Mouse (Mus musculus) MEL (cell line): ENCODE data around the gene Adgrf5. TPM values are rescaled to one million over a fixed set of nuclear protein-coding genes. Genes with fewer than 3 reads are reported as not detected.

Experiments
- DNase-seq: peaks from one replicate; pipeline ENCODE4 v3.0.0; 2011; ENCODE audit warnings: low read depth, low spot score
- H3K27ac ChIP-seq: 2 replicates; pipeline ENCODE4 v1.5.1; 2012; ENCODE audit warnings: low read depth, mild to moderate bottlenecking, control low read depth, low read length, moderate library complexity; ENCODE audit not compliant: control insufficient read depth
- H3K27me3 ChIP-seq, 2 experiments: fragments of 150-350 bp in 1 of 2; sonication (generic) in 1 of 2; 2 replicates each; pipeline ENCODE4 v1.6.1; 2012; ENCODE audit warnings: low read length in 2 of 2, mild to moderate bottlenecking in 2 of 2, improper control_type of control experiment in 1 of 2, moderate library complexity in 1 of 2; ENCODE audit not compliant: insufficient read depth in 2 of 2, control insufficient read depth in 1 of 2
- H3K36me3 ChIP-seq, 2 experiments: 2 replicates each; pipeline ENCODE4 v1.6.1; 2012 to 2014; ENCODE audit warnings: low read length in 2 of 2, improper control_type of control experiment in 1 of 2, inconsistent platforms in 1 of 2, mild to moderate bottlenecking in 1 of 2; ENCODE audit not compliant: insufficient read depth in 2 of 2, control insufficient read depth in 1 of 2
- H3K4me1 ChIP-seq, 2 experiments: fragments of 150-350 bp in 1 of 2; sonication (generic) in 1 of 2; 2 replicates each; pipeline ENCODE4 v1.6.1; 2012; ENCODE audit warnings: low read length in 2 of 2, improper control_type of control experiment in 1 of 2, mild to moderate bottlenecking in 1 of 2; ENCODE audit not compliant: insufficient read depth in 2 of 2, control insufficient read depth in 1 of 2
- H3K4me3 ChIP-seq, 2 experiments: fragments of 150-350 bp in 1 of 2; sonication (generic) in 1 of 2; 2 replicates each; pipeline ENCODE4 v1.5.1; 2012; ENCODE audit warnings: low read depth in 2 of 2, low read length in 2 of 2, mild to moderate bottlenecking in 2 of 2, moderate library complexity in 2 of 2, control low read depth in 1 of 2, improper control_type of control experiment in 1 of 2; ENCODE audit not compliant: control insufficient read depth in 1 of 2, insufficient read depth in 1 of 2
- H3K79me2 ChIP-seq: 2 replicates; pipeline ENCODE4 v1.6.1; 2012; ENCODE audit warnings: mild to moderate bottlenecking, low read length, moderate library complexity; ENCODE audit not compliant: control insufficient read depth, poor library complexity, insufficient read depth
- H3K9ac ChIP-seq: 2 replicates; pipeline ENCODE4 v1.6.1; 2012; ENCODE audit warnings: low read depth, mild to moderate bottlenecking, control low read depth, low read length, moderate library complexity; ENCODE audit not compliant: control insufficient read depth, poor library complexity, severe bottlenecking
- H3K9me3 ChIP-seq: fragments of 150-350 bp; sonication (generic); replicated peaks from 2 replicates; pipeline ENCODE4 v1.6.1; 2012; ENCODE audit warnings: mild to moderate bottlenecking, low read length, improper control_type of control experiment, moderate library complexity; ENCODE audit not compliant: insufficient read depth
- CHD1 ChIP-seq: IDR thresholded peaks from 2 replicates; pipeline ENCODE4 v1.6.1; 2012; ENCODE audit warnings: low read depth, mild to moderate bottlenecking, inconsistent platforms, low read length, improper control_type of control experiment
- CTCF ChIP-seq, 3 experiments: IDR thresholded peaks in 2 of 3; conservative IDR thresholded peaks in 1 of 3; 2 replicates each; pipeline ENCODE4 v1.5.1; 2011 to 2012; ENCODE audit warnings: low read length in 3 of 3, low read depth in 2 of 3, mild to moderate bottlenecking in 2 of 3, improper control_type of control experiment in 1 of 3, inconsistent platforms in 1 of 3, mixed read lengths in 1 of 3, moderate library complexity in 1 of 3; ENCODE audit not compliant: control insufficient read depth in 1 of 3, insufficient read depth in 1 of 3, poor library complexity in 1 of 3, severe bottlenecking in 1 of 3
- EP300 ChIP-seq, 2 experiments: IDR thresholded peaks; 2 replicates each; pipeline ENCODE4 v1.6.1; 2011; ENCODE audit warnings: improper control_type of control experiment in 2 of 2, low read length in 2 of 2, low read depth in 1 of 2, mild to moderate bottlenecking in 1 of 2
- GABPA ChIP-seq: IDR thresholded peaks from 2 replicates; pipeline ENCODE4 v1.6.1; 2012; ENCODE audit warnings: low read depth, mild to moderate bottlenecking, inconsistent platforms, low read length, improper control_type of control experiment, moderate library complexity
- GATA1 ChIP-seq: IDR thresholded peaks from 2 replicates; pipeline ENCODE4 v1.6.1; 2011; ENCODE audit warnings: low read depth, low read length, improper control_type of control experiment
- JUND ChIP-seq: IDR thresholded peaks from 2 replicates; pipeline ENCODE4 v1.6.1; 2011; ENCODE audit warnings: low read depth, mild to moderate bottlenecking, improper control_type of control experiment, low read length
- KAT2A ChIP-seq: conservative IDR thresholded peaks from 2 replicates; pipeline ENCODE4 v1.6.1; 2012; ENCODE audit warnings: low read depth, low read length, improper control_type of control experiment, inconsistent platforms
- MAFK ChIP-seq: IDR thresholded peaks from 2 replicates; pipeline ENCODE4 v1.6.1; 2011; ENCODE audit warnings: low read depth, mild to moderate bottlenecking, low read length, improper control_type of control experiment, borderline replicate concordance
- MEF2A ChIP-seq: IDR thresholded peaks from 2 replicates; pipeline ENCODE4 v1.6.1; 2014; ENCODE audit warnings: low read depth, mild to moderate bottlenecking, inconsistent platforms, low read length, improper control_type of control experiment; ENCODE audit not compliant: poor library complexity, insufficient replicate concordance, severe bottlenecking; ENCODE audit errors: extremely low read depth
- MXI1 ChIP-seq: IDR thresholded peaks from 2 replicates; pipeline ENCODE4 v1.6.1; 2011; ENCODE audit warnings: mild to moderate bottlenecking, low read depth, low read length, improper control_type of control experiment
- MYC ChIP-seq: IDR thresholded peaks from 2 replicates; pipeline ENCODE4 v1.6.1; 2011; ENCODE audit warnings: low read depth, mild to moderate bottlenecking, low read length, improper control_type of control experiment, moderate library complexity
- NRF1 ChIP-seq: IDR thresholded peaks from 2 replicates; pipeline ENCODE4 v1.6.1; 2014; ENCODE audit warnings: low read depth, mild to moderate bottlenecking, inconsistent platforms, low read length, improper control_type of control experiment, moderate library complexity; ENCODE audit not compliant: poor library complexity, insufficient read depth, severe bottlenecking
- POLR2A ChIP-seq, 2 experiments: IDR thresholded peaks; 2 replicates each; pipeline ENCODE4 v1.6.1; 2011 to 2012; ENCODE audit warnings: low read length in 2 of 2, mild to moderate bottlenecking in 2 of 2, control low read depth in 1 of 2, improper control_type of control experiment in 1 of 2, low read depth in 1 of 2, moderate library complexity in 1 of 2; ENCODE audit not compliant: control insufficient read depth in 1 of 2, insufficient read depth in 1 of 2, poor library complexity in 1 of 2
- SIN3A ChIP-seq: IDR thresholded peaks from 2 replicates; pipeline ENCODE4 v1.6.1; 2012; ENCODE audit warnings: low read length, improper control_type of control experiment, inconsistent platforms
- SMC3 ChIP-seq: IDR thresholded peaks from 2 replicates; pipeline ENCODE4 v1.6.1; 2011; ENCODE audit warnings: low read depth, low read length, improper control_type of control experiment
- TAL1 ChIP-seq: IDR thresholded peaks from 2 replicates; pipeline ENCODE4 v1.6.1; 2012; ENCODE audit warnings: mild to moderate bottlenecking, inconsistent platforms, low read length, moderate library complexity, mixed read lengths
- TBP ChIP-seq: IDR thresholded peaks from 2 replicates; pipeline ENCODE4 v1.8.0; 2011; ENCODE audit warnings: low read depth, low read length, improper control_type of control experiment
- TCF12 ChIP-seq: IDR thresholded peaks from 2 replicates; pipeline ENCODE4 v1.6.1; 2014; ENCODE audit warnings: low read depth, mild to moderate bottlenecking, inconsistent platforms, low read length, improper control_type of control experiment, moderate library complexity
- USF1 ChIP-seq: IDR thresholded peaks from 2 replicates; pipeline ENCODE4 v1.6.1; 2014; ENCODE audit warnings: low read depth, mild to moderate bottlenecking, inconsistent platforms, low read length, improper control_type of control experiment, moderate library complexity
- ZKSCAN1 ChIP-seq: IDR thresholded peaks from 2 replicates; pipeline ENCODE4 v1.6.1; 2012; ENCODE audit warnings: low read depth, mild to moderate bottlenecking, inconsistent platforms, low read length, improper control_type of control experiment, moderate library complexity
- ZMIZ1 ChIP-seq: IDR thresholded peaks from 2 replicates; pipeline ENCODE4 v1.6.1; 2012; ENCODE audit warnings: low read depth, mild to moderate bottlenecking, inconsistent platforms, low read length, improper control_type of control experiment, moderate library complexity
- ZNF384 ChIP-seq: IDR thresholded peaks from 2 replicates; pipeline ENCODE4 v1.6.1; 2012; ENCODE audit warnings: low read depth, mild to moderate bottlenecking, inconsistent platforms, low read length, improper control_type of control experiment
- polyA plus RNA-seq, 2 experiments: library from polyadenylated mRNA; stranded (reverse) in 1 of 2; unstranded in 1 of 2; fragments of >175 nt in 1 of 2; fragments of >200 nt in 1 of 2; gene quantifications; 2 replicates each; pipeline versions ENCODE4 v1.2.1 to v1.2.4; 2012; ENCODE audit warnings: low replicate concordance in 2 of 2, low read depth in 1 of 2; ENCODE audit not compliant: insufficient read length in 2 of 2, insufficient read depth in 1 of 2, missing spikeins in 1 of 2
- total RNA-seq: library from RNA; depleted of rRNA; stranded (reverse); fragments of 300-350 nt; gene quantifications from 2 replicates; pipeline ENCODE4 v1.2.3, GENCODE M21; 2012

Gene Adgrf5
- total and polyA plus RNA-seq, 3 experiments = not detected

DNA sequence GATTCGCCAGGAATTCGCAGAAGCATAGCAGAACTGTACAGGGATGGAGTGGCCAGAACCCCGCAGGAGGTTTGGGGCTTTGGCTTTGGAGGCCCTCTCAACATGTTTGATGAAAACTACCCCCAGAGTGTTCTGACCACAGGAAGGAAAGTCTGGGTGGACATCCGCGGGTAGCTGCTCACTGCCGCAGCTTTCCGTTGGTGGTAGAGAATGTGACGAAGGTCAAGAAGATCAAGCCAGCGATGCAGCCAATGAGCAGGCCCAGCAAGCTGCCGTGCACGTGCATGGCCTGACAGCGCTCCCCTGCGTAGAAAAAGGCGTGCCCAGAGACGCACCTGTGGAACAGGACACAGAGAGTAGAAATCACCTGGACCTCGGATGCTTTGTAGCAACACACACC is 114.5 kb downstream of the Adgrf5 start:
- H3K79me2 ChIP-seq = no peaks in the 10 kb centered on the region
- TF ChIP-seq GATA1 (no peak), EP300 (IDR thresholded peaks at IDR 0.05; ENCODE audit: low read depth in 1 of 2, low read length in 2 of 2) (no peak), TAL1 (no peak), ZKSCAN1 (no peak), CTCF (IDR thresholded peaks at IDR 0.05 in 2 of 3, conservative IDR thresholded peaks at IDR 0.05 in 1 of 3; ENCODE audit: control insufficient read depth in 1 of 3, insufficient read depth in 1 of 3, low read depth in 2 of 3, low read length in 3 of 3, poor library complexity in 1 of 3, severe bottlenecking in 1 of 3) (no peak), MEF2A (no peak), KAT2A (no peak), MAFK (no peak), MXI1 (no peak)
- TF ChIP-seq, all 39 proteins: peak for 0
- Histone ChIP-seq H3K36me3 (no peaks in the 10 kb centered on the region), H3K4me3 (no peak overlapping the region), H3K27ac (no peak overlapping the region), H3K27me3 (no peaks in the 10 kb centered on the region), H3K9ac (no peak overlapping the region), H3K9me3 (no peaks in the 10 kb centered on the region), H3K4me1 (no peaks in the 10 kb centered on the region)
- no peak for DNase-seq

DNA sequence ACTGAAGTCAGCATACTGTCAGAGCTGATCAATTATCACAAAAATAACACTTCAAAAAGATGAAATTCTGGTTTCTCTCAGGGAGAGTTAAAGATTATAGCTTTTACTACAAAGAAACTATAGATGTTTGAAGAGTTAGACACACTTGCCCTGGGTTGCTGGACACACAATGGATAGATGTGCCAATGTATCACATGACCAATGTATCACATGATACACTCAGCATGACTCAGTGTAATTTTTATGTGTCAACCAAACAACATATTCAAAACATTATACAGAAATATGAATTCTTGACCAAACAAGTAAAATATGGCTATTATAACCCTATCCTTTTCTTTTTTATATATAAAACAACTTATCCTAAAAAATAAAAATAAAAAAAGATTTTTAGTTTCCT is 117.4 kb downstream of the Adgrf5 start:
- no peak overlapping the region for H3K27ac ChIP-seq
- H3K27me3 ChIP-seq = no peaks in the 10 kb centered on the region
- no peaks in the 10 kb centered on the region for H3K36me3 ChIP-seq
- no peak overlapping the region for H3K4me3 ChIP-seq
- H3K9ac ChIP-seq = no peak overlapping the region
- DNase-seq = no peak
- no peaks in the 10 kb centered on the region for H3K9me3 ChIP-seq
- no peaks in the 10 kb centered on the region for H3K4me1 ChIP-seq
- H3K79me2 ChIP-seq = no peaks in the 10 kb centered on the region
- no peak for TF ChIP-seq CHD1

DNA sequence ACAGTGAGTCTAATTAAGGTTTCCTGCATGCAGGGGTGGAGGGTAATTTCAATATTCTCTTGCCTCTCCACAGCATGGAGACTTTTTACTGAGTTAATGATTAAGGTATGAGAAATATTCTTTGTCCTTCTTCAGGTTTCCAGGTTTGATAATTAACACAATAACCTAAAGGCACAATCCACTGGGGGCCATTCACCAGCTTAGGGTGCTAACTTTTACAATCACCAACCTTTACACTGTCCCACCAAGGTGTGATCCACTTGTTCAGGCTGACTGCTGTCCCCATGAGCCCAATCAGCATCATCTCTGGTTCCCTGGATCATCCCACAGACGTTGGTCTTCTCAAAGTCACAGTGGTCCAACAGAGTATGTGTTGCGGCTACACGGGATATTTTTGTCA is 125.7 kb downstream of the Adgrf5 start:
- no peak overlapping the region for H3K9ac ChIP-seq
- no peaks in the 10 kb centered on the region for H3K4me1 ChIP-seq
- H3K4me3 ChIP-seq = no peak overlapping the region
- H3K27ac ChIP-seq = no peak overlapping the region
- H3K9me3 ChIP-seq = no peaks in the 10 kb centered on the region
- no peaks in the 10 kb centered on the region for H3K27me3 ChIP-seq
- no peaks in the 10 kb centered on the region for H3K36me3 ChIP-seq
- TF ChIP-seq MAFK = no peak
- no peak for TF ChIP-seq GABPA
- no peak for TF ChIP-seq CHD1
- no peak for TF ChIP-seq KAT2A
- no peak for TF ChIP-seq SIN3A
- no peak for TF ChIP-seq POLR2A (IDR thresholded peaks at IDR 0.05; ENCODE audit: control insufficient read depth in 1 of 2, insufficient read depth in 1 of 2, low read depth in 1 of 2, low read length in 2 of 2, poor library complexity in 1 of 2)
- TF ChIP-seq TBP = no peak
- TF ChIP-seq ZNF384 = no peak
- no peak for TF ChIP-seq USF1
- no peak for TF ChIP-seq MYC
- no peak for TF ChIP-seq ZMIZ1
- no peak for TF ChIP-seq NRF1
- TF ChIP-seq SMC3 = no peak
- no peak for TF ChIP-seq TAL1
- TF ChIP-seq MXI1 = no peak
- no peak for TF ChIP-seq TCF12
- TF ChIP-seq EP300 (IDR thresholded peaks at IDR 0.05; ENCODE audit: low read depth in 1 of 2, low read length in 2 of 2) = no peak
- TF ChIP-seq JUND = no peak
- no peaks in the 10 kb centered on the region for H3K79me2 ChIP-seq
- no peak for DNase-seq
